Mouse (Mus musculus): ENCODE results near the gene Chd2. TPM values are rescaled to one million over a fixed set of nuclear protein-coding genes. Genes with fewer than 3 reads are reported as not detected.

Chd2 gene
- polyA plus RNA-seq, 1 experiment from 2014 or later: 22.1 TPM

- Histone ChIP-seq H3K27ac (replicated peaks) (no peak overlapping the region), H3K27me3 (no peaks in the 10 kb centered on the region), H3K4me3 (replicated peaks) (no peak overlapping the region), H3K36me3 (replicated peaks) (peaks cover 57% of the 10 kb centered on the region), H3K9me3 (replicated peaks) (no peaks in the 10 kb centered on the region), H3K4me1 (replicated peaks) (no peaks in the 10 kb centered on the region), H3K9ac (no peak overlapping the region), H3K4me2 (no peak overlapping the region)
- WGBS (ENCODE audit: insufficient replicate concordance): 53% methylated on average over 3 of the region's 3 CpGs
- ATAC-seq (ENCODE audit: insufficient read depth): no peak
Measured at GRCm38 (mm10) chr7:73428525-73428924, 113.1 kb downstream of the Chd2 start.

DNA sequence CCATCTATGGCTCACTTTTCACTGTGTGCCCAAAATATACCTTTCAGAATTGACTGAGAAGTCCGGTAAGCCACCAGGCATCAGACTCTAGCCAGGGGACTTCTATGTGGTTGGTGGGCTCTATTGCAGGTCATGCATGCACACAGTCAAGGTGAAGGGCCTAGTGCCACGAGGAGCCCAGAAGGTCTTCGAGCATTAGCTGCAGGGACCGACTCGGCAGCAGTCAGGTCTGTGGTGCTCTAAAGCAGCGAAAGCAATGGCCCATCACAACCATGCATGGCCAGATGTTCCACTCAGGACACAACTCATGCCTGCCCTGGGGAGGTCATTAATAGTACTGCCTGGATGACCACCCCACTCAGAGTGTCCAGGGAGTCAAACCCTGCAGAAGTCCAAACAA lies 113.8 kb downstream of the Chd2 start:
- no peaks in the 10 kb centered on the region for H3K4me1 ChIP-seq (replicated peaks)
- H3K9ac ChIP-seq: no peak overlapping the region
- no peak overlapping the region for H3K27ac ChIP-seq (replicated peaks)
- WGBS (ENCODE audit: insufficient replicate concordance): 87% methylated on average over 6 of the region's 6 CpGs
- peaks cover 50% of the 10 kb centered on the region for H3K36me3 ChIP-seq (replicated peaks)
- H3K4me2 ChIP-seq: no peak overlapping the region
- H3K27me3 ChIP-seq: no peaks in the 10 kb centered on the region
- no peaks in the 10 kb centered on the region for H3K9me3 ChIP-seq (replicated peaks)
- H3K4me3 ChIP-seq (replicated peaks): no peak overlapping the region
- no peak for ATAC-seq (ENCODE audit: insufficient read depth)

DNA sequence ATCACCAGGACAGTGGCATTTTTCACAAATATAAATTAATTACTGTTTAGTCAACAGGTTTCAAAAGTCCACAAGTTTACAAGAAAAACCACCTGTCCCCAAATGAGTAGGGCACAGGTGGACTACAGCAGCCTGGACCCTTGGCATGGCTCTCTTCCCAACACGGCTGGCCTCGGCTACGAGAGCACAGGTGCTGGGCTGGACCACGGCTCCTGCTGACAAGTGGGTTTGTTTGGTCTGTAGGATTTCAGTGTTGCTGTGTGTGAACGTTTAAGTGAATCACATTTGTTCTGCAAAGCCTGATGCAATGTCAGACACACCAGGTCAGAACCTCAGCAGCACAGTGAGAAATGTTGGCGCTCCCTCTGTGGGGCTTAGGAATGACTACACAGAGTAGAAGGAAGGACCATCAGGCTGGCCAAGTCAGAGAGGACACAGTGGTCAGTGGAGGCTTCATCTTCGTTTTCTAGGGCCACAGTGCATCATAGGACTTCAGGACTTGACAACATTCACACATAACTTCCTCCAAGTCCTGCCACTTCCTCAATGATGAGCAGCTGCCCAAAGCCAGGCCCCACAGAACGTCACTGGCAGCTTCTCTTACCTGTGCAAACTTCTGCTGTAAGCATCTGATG lies 114.8 kb downstream of the Chd2 start:
- Histone ChIP-seq H3K27me3 (no peaks in the 10 kb centered on the region), H3K4me1 (replicated peaks) (no peaks in the 10 kb centered on the region), H3K4me2 (no peak overlapping the region), H3K4me3 (replicated peaks) (no peak overlapping the region), H3K9me3 (replicated peaks) (no peaks in the 10 kb centered on the region), H3K27ac (replicated peaks) (no peak overlapping the region), H3K9ac (no peak overlapping the region), H3K36me3 (replicated peaks) (peaks cover 47% of the 10 kb centered on the region)
- no peak for ATAC-seq (ENCODE audit: insufficient read depth)
- 74% methylated on average over 8 of the region's 8 CpGs for WGBS (ENCODE audit: insufficient replicate concordance)

DNA sequence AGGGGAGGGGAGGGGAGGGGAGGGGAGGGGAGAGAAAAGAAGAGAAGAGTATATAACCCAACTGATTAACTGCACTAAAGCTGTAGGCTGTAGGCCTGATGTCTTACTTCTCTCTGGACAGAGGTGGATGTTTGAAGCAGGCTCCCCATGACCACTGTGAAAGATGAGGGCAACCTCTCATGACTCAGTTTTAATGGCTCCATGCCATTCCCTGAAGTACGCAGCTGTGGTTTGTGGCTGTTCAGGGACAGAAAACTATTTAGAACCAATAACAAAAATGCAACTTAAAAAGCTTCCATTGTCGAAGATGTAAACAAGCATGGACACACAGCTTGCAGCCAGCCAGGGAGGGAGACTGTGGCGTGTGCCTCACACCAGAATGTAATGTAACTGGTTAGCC lies 115.4 kb downstream of the Chd2 start:
- no peak overlapping the region for H3K4me2 ChIP-seq
- no peak overlapping the region for H3K27ac ChIP-seq (replicated peaks)
- no peaks in the 10 kb centered on the region for H3K4me1 ChIP-seq (replicated peaks)
- no peak for ATAC-seq (ENCODE audit: insufficient read depth)
- no peaks in the 10 kb centered on the region for H3K27me3 ChIP-seq
- 74% methylated on average over 3 of the region's 3 CpGs for WGBS (ENCODE audit: insufficient replicate concordance)
- H3K4me3 ChIP-seq (replicated peaks): no peak overlapping the region
- no peaks in the 10 kb centered on the region for H3K9me3 ChIP-seq (replicated peaks)
- H3K9ac ChIP-seq: no peak overlapping the region
- peaks cover 43% of the 10 kb centered on the region for H3K36me3 ChIP-seq (replicated peaks)

DNA sequence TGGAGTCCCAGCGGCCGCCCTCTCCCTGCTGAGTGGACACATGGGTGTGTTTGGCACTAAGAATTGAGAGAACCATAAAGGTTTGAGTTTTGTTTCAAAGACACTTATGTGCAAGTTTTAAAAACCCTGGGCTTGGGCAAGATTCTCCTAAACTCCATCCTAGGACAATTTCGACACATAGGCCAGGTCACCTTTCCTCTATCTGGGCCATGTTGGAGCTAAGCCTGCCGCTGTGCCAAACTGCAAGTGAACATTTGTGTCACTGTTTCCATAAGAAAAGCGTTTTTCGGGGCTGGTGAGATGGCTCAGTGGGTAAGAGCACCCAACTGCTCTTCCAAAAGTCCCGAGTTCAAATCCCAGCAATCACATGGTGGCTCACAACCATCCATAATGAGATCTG lies 116.2 kb downstream of the Chd2 start:
- no peak overlapping the region for H3K9ac ChIP-seq
- H3K9me3 ChIP-seq (replicated peaks): no peaks in the 10 kb centered on the region
- no peaks in the 10 kb centered on the region for H3K4me1 ChIP-seq (replicated peaks)
- no peak overlapping the region for H3K27ac ChIP-seq (replicated peaks)
- H3K27me3 ChIP-seq: no peaks in the 10 kb centered on the region
- peaks cover 41% of the 10 kb centered on the region for H3K36me3 ChIP-seq (replicated peaks)
- WGBS (ENCODE audit: insufficient replicate concordance): 82% methylated on average over 7 of the region's 7 CpGs
- ATAC-seq (ENCODE audit: insufficient read depth): no peak
- no peak overlapping the region for H3K4me2 ChIP-seq
- H3K4me3 ChIP-seq (replicated peaks): no peak overlapping the region

DNA sequence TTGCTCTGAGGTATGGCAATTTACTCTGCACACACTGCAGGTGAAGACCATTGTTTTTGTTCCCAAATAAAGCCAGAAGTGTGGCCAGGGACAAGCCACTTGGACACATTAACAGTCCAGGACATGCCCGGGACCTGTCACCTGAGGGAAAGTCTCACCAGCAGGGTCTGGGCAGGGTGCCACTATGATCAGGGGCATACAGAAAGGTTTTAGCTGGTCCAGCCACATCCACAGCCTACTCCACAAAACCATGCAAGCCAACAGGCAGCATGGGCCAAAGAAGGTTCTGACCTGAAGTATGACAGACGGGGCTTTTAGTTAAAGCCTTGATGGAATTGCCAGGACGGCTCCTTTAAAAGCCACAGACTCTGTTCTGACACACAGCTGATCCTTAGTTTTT lies 116.9 kb downstream of the Chd2 start:
- WGBS (ENCODE audit: insufficient replicate concordance): 61% methylated on average over 3 of the region's 3 CpGs
- Histone ChIP-seq H3K27ac (replicated peaks) (no peak overlapping the region), H3K9me3 (replicated peaks) (no peaks in the 10 kb centered on the region), H3K36me3 (replicated peaks) (peaks cover 34% of the 10 kb centered on the region), H3K27me3 (no peaks in the 10 kb centered on the region), H3K4me1 (replicated peaks) (no peaks in the 10 kb centered on the region), H3K9ac (no peak overlapping the region), H3K4me2 (no peak overlapping the region), H3K4me3 (replicated peaks) (no peak overlapping the region)
- ATAC-seq (ENCODE audit: insufficient read depth): no peak

DNA sequence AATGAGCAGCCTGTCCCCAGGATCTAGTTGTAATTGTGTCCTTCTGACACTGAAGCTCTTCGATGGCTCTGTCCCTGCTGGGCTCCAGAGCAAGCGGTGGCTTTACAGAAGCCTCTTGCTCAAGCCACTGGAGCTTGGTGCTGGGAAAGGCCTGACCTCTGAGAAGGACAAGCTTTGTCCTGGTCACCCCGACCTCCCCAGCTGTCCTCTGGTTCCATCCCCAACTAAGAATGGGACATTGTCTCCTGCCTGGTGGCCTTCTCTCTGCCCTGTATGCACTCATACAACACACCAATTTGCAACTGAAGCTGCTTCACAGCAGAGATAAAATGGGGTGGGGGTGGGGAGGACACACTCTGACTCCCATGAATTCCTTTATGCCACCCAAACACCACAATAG lies 117.4 kb downstream of the Chd2 start:
- Histone ChIP-seq H3K4me1 (replicated peaks) (no peaks in the 10 kb centered on the region), H3K27me3 (no peaks in the 10 kb centered on the region), H3K27ac (replicated peaks) (no peak overlapping the region), H3K9me3 (replicated peaks) (no peaks in the 10 kb centered on the region), H3K4me2 (no peak overlapping the region), H3K36me3 (replicated peaks) (peaks cover 29% of the 10 kb centered on the region), H3K9ac (no peak overlapping the region), H3K4me3 (replicated peaks) (no peak overlapping the region)
- WGBS (ENCODE audit: insufficient replicate concordance): 60% methylated on average over 3 of the region's 3 CpGs
- ATAC-seq (ENCODE audit: insufficient read depth): no peak

DNA sequence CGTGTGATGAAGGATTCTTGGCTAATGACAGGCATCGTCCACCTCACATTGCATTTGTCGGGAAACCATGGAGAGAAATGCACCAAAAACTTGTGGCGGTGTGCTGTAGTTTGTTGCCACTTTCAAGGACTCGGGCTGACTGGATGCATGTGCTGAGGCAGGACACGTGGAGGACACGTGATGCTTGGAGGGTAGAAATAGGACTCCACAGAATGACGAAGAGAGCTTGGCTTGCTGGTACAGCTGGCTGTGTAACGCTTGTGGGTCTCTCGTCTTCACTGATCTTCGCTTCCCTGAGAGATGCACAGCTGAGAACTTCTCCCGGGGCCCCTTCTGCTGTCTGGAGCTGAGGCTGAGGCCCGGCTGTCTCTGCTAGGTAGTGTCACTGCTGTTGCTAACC lies 118.4 kb downstream of the Chd2 start:
- ATAC-seq (ENCODE audit: insufficient read depth): no peak
- Histone ChIP-seq H3K27ac (replicated peaks) (no peak overlapping the region), H3K9ac (no peak overlapping the region), H3K4me2 (no peak overlapping the region), H3K27me3 (no peaks in the 10 kb centered on the region), H3K4me3 (replicated peaks) (no peak overlapping the region), H3K4me1 (replicated peaks) (no peaks in the 10 kb centered on the region), H3K9me3 (replicated peaks) (no peaks in the 10 kb centered on the region), H3K36me3 (replicated peaks) (peaks cover 19% of the 10 kb centered on the region)
- 75% methylated on average over 13 of the region's 13 CpGs for WGBS (ENCODE audit: insufficient replicate concordance)

DNA sequence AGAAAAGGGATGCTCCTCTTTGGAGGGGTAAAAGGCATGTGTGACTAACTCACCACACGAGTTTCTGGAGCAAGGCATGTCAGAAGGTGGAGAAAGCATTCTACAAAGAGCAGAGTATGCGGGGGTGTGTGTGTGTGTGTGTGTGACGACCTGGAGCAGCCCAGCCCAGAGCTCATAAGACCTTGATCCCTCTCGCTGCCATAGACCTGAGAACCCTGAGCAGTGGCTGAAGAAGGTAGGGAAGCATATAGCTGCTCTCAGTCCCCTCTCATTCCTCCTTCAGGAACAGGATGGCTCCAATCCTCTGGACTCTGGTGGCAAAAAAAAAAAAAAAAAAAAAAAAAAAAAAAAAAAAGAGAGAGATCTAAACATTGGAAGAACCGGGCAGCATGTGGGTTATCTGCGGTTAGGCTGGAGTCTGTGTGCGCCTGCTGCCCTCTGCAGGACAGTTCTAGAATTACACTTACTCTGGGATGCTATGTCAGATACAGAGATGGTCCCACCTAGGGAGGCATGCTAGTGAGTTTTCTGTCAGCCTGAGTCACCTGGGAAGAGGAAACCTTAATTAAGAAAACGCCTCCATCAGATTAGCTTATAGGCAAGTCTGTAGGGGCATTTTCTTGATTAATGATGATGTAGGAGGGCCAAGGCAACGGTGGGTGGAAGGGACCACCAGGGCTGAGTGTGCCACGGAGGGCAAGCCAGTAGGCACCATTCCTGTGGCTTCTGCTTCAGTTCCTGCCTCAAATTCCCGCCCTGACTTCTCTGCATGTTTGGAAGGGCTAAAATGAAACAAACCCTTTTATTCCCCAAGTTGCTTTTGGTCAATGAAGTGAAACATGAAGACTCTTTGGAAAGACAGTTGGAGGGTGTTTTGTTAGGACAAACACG lies 119.2 kb downstream of the Chd2 start:
- WGBS (ENCODE audit: insufficient replicate concordance): 27% methylated on average over 12 of the region's 12 CpGs
- ATAC-seq (ENCODE audit: insufficient read depth): no peak
- Histone ChIP-seq H3K36me3 (replicated peaks) (peaks cover 11% of the 10 kb centered on the region), H3K4me3 (replicated peaks) (no peak overlapping the region), H3K27me3 (no peaks in the 10 kb centered on the region), H3K9ac (no peak overlapping the region), H3K4me2 (no peak overlapping the region), H3K4me1 (replicated peaks) (no peaks in the 10 kb centered on the region), H3K27ac (replicated peaks) (no peak overlapping the region), H3K9me3 (replicated peaks) (no peaks in the 10 kb centered on the region)

DNA sequence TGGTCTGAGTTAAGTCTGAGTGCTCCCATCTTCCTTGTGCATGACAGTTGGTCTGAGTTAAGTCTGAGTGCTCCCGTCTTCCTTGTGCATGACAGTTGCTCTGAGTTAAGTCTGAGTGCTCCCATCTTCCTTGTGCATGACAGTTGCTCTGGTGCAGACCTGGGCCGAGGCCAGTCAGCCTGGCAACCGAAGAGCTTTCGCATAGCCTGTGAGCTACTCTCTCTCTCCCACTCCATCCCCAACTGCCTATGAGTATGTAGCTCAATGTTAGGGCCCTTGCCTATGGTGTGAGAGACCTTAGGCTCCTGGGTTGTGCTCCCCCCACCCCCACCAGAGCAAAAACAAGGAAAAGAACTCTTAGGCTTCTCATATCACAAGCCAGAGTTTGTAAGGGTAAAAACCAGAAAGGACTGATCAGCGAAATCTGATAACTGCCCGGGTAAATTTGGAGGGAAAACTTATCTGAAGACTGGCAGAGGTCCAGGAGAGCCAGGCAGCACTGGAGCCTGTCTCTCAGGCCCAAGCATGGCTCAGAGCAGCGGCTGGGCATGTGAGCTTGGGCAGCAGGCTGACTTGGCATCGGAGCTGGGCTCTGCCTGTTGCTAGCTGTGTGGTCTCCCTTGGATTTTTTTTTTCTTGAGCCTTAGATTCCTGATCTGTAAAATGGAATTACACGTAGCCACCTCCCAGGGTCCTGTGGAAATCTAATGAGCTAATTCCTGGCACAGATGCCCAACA lies 120.2 kb downstream of the Chd2 start:
- no peak for ATAC-seq (ENCODE audit: insufficient read depth)
- no peaks in the 10 kb centered on the region for H3K4me1 ChIP-seq (replicated peaks)
- no peak overlapping the region for H3K4me2 ChIP-seq
- no peak overlapping the region for H3K4me3 ChIP-seq (replicated peaks)
- H3K9me3 ChIP-seq (replicated peaks): no peaks in the 10 kb centered on the region
- 64% methylated on average over 9 of the region's 9 CpGs for WGBS (ENCODE audit: insufficient replicate concordance)
- 0 out of 2 replicates have a peak, but pooled peaks cover 3% of the 10 kb centered on the region for H3K36me3 ChIP-seq (replicated peaks)
- H3K27me3 ChIP-seq: no peaks in the 10 kb centered on the region
- no peak overlapping the region for H3K9ac ChIP-seq
- H3K27ac ChIP-seq (replicated peaks): no peak overlapping the region

GRCm38 (mm10) chr7:73420827-73421226 lies 120.8 kb downstream of the Chd2 start:
- H3K36me3 ChIP-seq (replicated peaks): no peaks in the 10 kb centered on the region
- no peak overlapping the region for H3K9ac ChIP-seq
- H3K27me3 ChIP-seq: no peaks in the 10 kb centered on the region
- H3K4me2 ChIP-seq: no peak overlapping the region
- no peaks in the 10 kb centered on the region for H3K9me3 ChIP-seq (replicated peaks)
- ATAC-seq (ENCODE audit: insufficient read depth): no peak
- WGBS (ENCODE audit: insufficient replicate concordance): 67% methylated on average over 5 of the region's 5 CpGs
- H3K4me3 ChIP-seq (replicated peaks): no peak overlapping the region
- no peak overlapping the region for H3K27ac ChIP-seq (replicated peaks)
- H3K4me1 ChIP-seq (replicated peaks): no peaks in the 10 kb centered on the region

All from liver, embryonic 15.5 days (tissue).